Mouse (Mus musculus) neural tube, embryonic 11.5 days (tissue): Measurements from ENCODE around the gene Pkd1l1. TPM values are rescaled to one million over a fixed set of nuclear protein-coding genes. Genes with fewer than 3 reads are reported as not detected.

Source experiments
- ATAC-seq: fragments of 200-750 bp; cut with Nextera tagmentation; 2 replicates; pipeline ENCODE4 v1.8.0; 2017; ENCODE audit warnings: moderate number of reproducible peaks, mild to moderate bottlenecking, moderate TSS enrichment, moderate library complexity; ENCODE audit not compliant: insufficient read depth, low FRiP score, low TSS enrichment
- DNase-seq: peaks from one replicate; pipeline ENCODE4 v3.0.0-alpha.2; 2015; ENCODE audit warnings: low spot score
- H3K27ac ChIP-seq: fragments of 300-500 bp; sonication (generic); 2 replicates; pipeline ENCODE4 v1.5.1; 2014; ENCODE audit warnings: low read depth, mild to moderate bottlenecking, low read length
- H3K27me3 ChIP-seq: fragments of 300-500 bp; sonication (generic); 2 replicates; pipeline ENCODE4 v1.6.1; 2014; ENCODE audit warnings: mild to moderate bottlenecking, low read length, mixed read lengths; ENCODE audit not compliant: control insufficient read depth, insufficient read depth
- H3K36me3 ChIP-seq: fragments of 300-500 bp; sonication (generic); 2 replicates; pipeline ENCODE4 v1.6.1; 2014; ENCODE audit warnings: mild to moderate bottlenecking, low read length, moderate library complexity, mixed read lengths; ENCODE audit not compliant: control insufficient read depth, insufficient read depth
- H3K4me1 ChIP-seq: fragments of 300-500 bp; sonication (generic); 2 replicates; pipeline ENCODE4 v1.6.1; 2014; ENCODE audit warnings: low read length, mixed read lengths; ENCODE audit not compliant: control insufficient read depth, insufficient read depth
- H3K4me2 ChIP-seq: fragments of 300-500 bp; sonication (generic); 2 replicates; pipeline ENCODE4 v1.6.1; 2014; ENCODE audit warnings: low read depth, mild to moderate bottlenecking, moderate library complexity
- H3K4me3 ChIP-seq: fragments of 300-500 bp; sonication (generic); 2 replicates; pipeline ENCODE4 v1.5.1; 2014; ENCODE audit warnings: low read depth, low read length
- H3K9ac ChIP-seq: fragments of 300-500 bp; sonication (generic); 2 replicates; pipeline ENCODE4 v1.6.1; 2014; ENCODE audit warnings: mild to moderate bottlenecking, low read length
- H3K9me3 ChIP-seq: fragments of 300-500 bp; sonication (generic); 2 replicates; pipeline ENCODE4 v1.6.1; 2016; ENCODE audit warnings: low read length; ENCODE audit not compliant: control insufficient read depth
- WGBS: fragments of 180-500 bp; shearing (Covaris S2); extraction: QIAGEN DNeasy Blood & Tissue Kit; methylation state at CpG from one replicate; pipeline ENCODE4 v1.1.7; 2014; 5-methylcytosine and 5-hydroxymethylcytosine counted together
- polyA plus RNA-seq: library from polyadenylated mRNA; unstranded; fragments of >200 nt; fragmentation: Nextera tagmentation; extraction: Ambion mirVana; gene quantifications from 2 replicates; pipeline ENCODE4 v1.2.1, GENCODE M21; 2014

The Pkd1l1 gene
- polyA plus RNA-seq, 1 experiment from 2014 or later: 0.25 TPM

- H3K27me3 ChIP-seq: no peaks in the 10 kb centered on the region
- H3K4me2 ChIP-seq: no peak overlapping the region
- H3K4me3 ChIP-seq: no peak overlapping the region
- H3K9me3 ChIP-seq: no peaks in the 10 kb centered on the region
- no peaks in the 10 kb centered on the region for H3K4me1 ChIP-seq
- no peaks in the 10 kb centered on the region; the same call in 1 of the 2 replicates for H3K36me3 ChIP-seq
- DNase-seq (no peak), ATAC-seq (no peak)
- H3K27ac ChIP-seq: no peak overlapping the region
- no peak overlapping the region for H3K9ac ChIP-seq
Measured at GRCm38 (mm10) chr11:8986058-8986457, 13.0 kb upstream of the Pkd1l1 start.

- Histone ChIP-seq H3K27me3 (no peaks in the 10 kb centered on the region), H3K4me2 (no peak overlapping the region), H3K4me3 (no peak overlapping the region), H3K36me3 (no peaks in the 10 kb centered on the region), H3K27ac (no peak overlapping the region), H3K4me1 (no peaks in the 10 kb centered on the region), H3K9ac (no peak overlapping the region), H3K9me3 (no peaks in the 10 kb centered on the region)
- ATAC-seq: 0 out of 2 replicates have a peak, but pooled peaks have one; percentile 25
- 46% methylated on average over 6 of the region's 6 CpGs for WGBS
- DNase-seq: peak; percentile 79
Measured at GRCm38 (mm10) chr11:8983237-8983861, 10.3 kb upstream of the Pkd1l1 start.

- no peak for ATAC-seq
- 85% methylated on average over 4 of the region's 4 CpGs for WGBS
- H3K4me2 ChIP-seq: no peak overlapping the region
Measured at GRCm38 (mm10) chr11:8978154-8978553, 5.1 kb upstream of the Pkd1l1 start.

GRCm38 (mm10) chr11:8972093-8972492, 973 bp downstream of the Pkd1l1 start:
- DNase-seq (no peak), ATAC-seq (no peak)
- Histone ChIP-seq H3K4me2 (no peak overlapping the region), H3K4me1 (no peaks in the 10 kb centered on the region), H3K27me3 (no peaks in the 10 kb centered on the region), H3K9ac (no peak overlapping the region), H3K36me3 (no peaks in the 10 kb centered on the region), H3K27ac (no peak overlapping the region), H3K4me3 (no peak overlapping the region), H3K9me3 (no peaks in the 10 kb centered on the region)
- 87% methylated on average over 6 of the region's 6 CpGs for WGBS

More at GRCm38 (mm10) chr11:8978154-8978553, 5.1 kb upstream of the Pkd1l1 start:
- Histone ChIP-seq H3K9ac (no peak overlapping the region), H3K4me3 (no peak overlapping the region), H3K4me1 (no peaks in the 10 kb centered on the region), H3K9me3 (no peaks in the 10 kb centered on the region), H3K27me3 (no peaks in the 10 kb centered on the region), H3K36me3 (no peaks in the 10 kb centered on the region), H3K27ac (no peak overlapping the region)
- DNase-seq: no peak

- Histone ChIP-seq H3K4me3 (no peak overlapping the region), H3K4me1 (no peaks in the 10 kb centered on the region), H3K9ac (no peak overlapping the region), H3K36me3 (no peaks in the 10 kb centered on the region), H3K4me2 (no peak overlapping the region), H3K27ac (no peak overlapping the region), H3K9me3 (no peaks in the 10 kb centered on the region), H3K27me3 (no peaks in the 10 kb centered on the region)
- ATAC-seq: no peak
- no peak for DNase-seq
- WGBS: 51% methylated on average over 9 of the region's 9 CpGs
Measured at GRCm38 (mm10) chr11:8970509-8970908, 2.6 kb downstream of the Pkd1l1 start.

- DNase-seq (no peak), ATAC-seq (no peak)
- Histone ChIP-seq H3K4me2 (no peak overlapping the region), H3K27me3 (no peaks in the 10 kb centered on the region), H3K9ac (no peak overlapping the region), H3K4me3 (no peak overlapping the region), H3K36me3 (no peaks in the 10 kb centered on the region), H3K4me1 (no peaks in the 10 kb centered on the region), H3K9me3 (no peaks in the 10 kb centered on the region), H3K27ac (no peak overlapping the region)
- 95% methylated on average over 7 of the region's 7 CpGs for WGBS
Measured at GRCm38 (mm10) chr11:8968094-8968493, 5.0 kb downstream of the Pkd1l1 start.

GRCm38 (mm10) chr11:8958572-8958971, 14.5 kb downstream of the Pkd1l1 start:
- H3K9me3 ChIP-seq: no peaks in the 10 kb centered on the region
- peak; percentile 8 for DNase-seq
- H3K4me1 ChIP-seq: no peaks in the 10 kb centered on the region
- H3K36me3 ChIP-seq: no peaks in the 10 kb centered on the region
- no peak overlapping the region for H3K4me2 ChIP-seq
- H3K9ac ChIP-seq: no peak overlapping the region
- H3K4me3 ChIP-seq: no peak overlapping the region
- H3K27ac ChIP-seq: no peak overlapping the region
- ATAC-seq: no peak
- H3K27me3 ChIP-seq: no peaks in the 10 kb centered on the region
- 69% methylated on average over 10 of the region's 10 CpGs for WGBS

- Histone ChIP-seq H3K36me3 (no peaks in the 10 kb centered on the region), H3K27ac (no peak overlapping the region), H3K9me3 (no peaks in the 10 kb centered on the region), H3K27me3 (no peaks in the 10 kb centered on the region), H3K9ac (no peak overlapping the region), H3K4me3 (no peak overlapping the region), H3K4me2 (no peak overlapping the region), H3K4me1 (no peaks in the 10 kb centered on the region)
- WGBS: 80% methylated on average over 4 of the region's 4 CpGs
- ATAC-seq (no peak), DNase-seq (no peak)
Measured at GRCm38 (mm10) chr11:8958108-8958507, 15.0 kb downstream of the Pkd1l1 start.

- ATAC-seq (no peak), DNase-seq (no peak)
Measured at GRCm38 (mm10) chr11:8957023-8957422, 16.0 kb downstream of the Pkd1l1 start.

More at GRCm38 (mm10) chr11:8957023-8957422, 16.0 kb downstream of the Pkd1l1 start:
- Histone ChIP-seq H3K4me3 (no peak overlapping the region), H3K36me3 (no peaks in the 10 kb centered on the region), H3K27me3 (no peaks in the 10 kb centered on the region), H3K4me2 (no peak overlapping the region), H3K27ac (no peak overlapping the region), H3K9ac (no peak overlapping the region), H3K4me1 (no peaks in the 10 kb centered on the region), H3K9me3 (no peaks in the 10 kb centered on the region)
- 67% methylated on average over 6 of the region's 6 CpGs for WGBS
